Mouse (Mus musculus) neutrophil, adult 5-6 weeks (primary cell): ENCODE results near the gene Trir. TPM values are rescaled to one million over a fixed set of nuclear protein-coding genes. Genes with fewer than 3 reads are reported as not detected.

ENCODE experiments used
- ATAC-seq: fragments of 151-379, 151-347 bp; 2 replicates; pipeline ENCODE4 v1.8.0; 2017; ENCODE audit warnings: mild to moderate bottlenecking, moderate TSS enrichment; ENCODE audit not compliant: insufficient number of reproducible peaks, poor library complexity, low FRiP score, severe bottlenecking; ENCODE audit errors: extremely low read depth
- total RNA-seq: library from RNA; stranded (forward); fragments of 200-1000 nt; gene quantifications from 2 replicates; pipeline ENCODE4 v1.2.3, GENCODE M21; 2017

Trir gene
- total RNA-seq, 1 experiment from 2014 or later: 124 TPM

- ATAC-seq: no peak
These were observed 46.5 kb downstream of the Trir start for GRCm38 (mm10) chr8:85073041-85073612.

DNA sequence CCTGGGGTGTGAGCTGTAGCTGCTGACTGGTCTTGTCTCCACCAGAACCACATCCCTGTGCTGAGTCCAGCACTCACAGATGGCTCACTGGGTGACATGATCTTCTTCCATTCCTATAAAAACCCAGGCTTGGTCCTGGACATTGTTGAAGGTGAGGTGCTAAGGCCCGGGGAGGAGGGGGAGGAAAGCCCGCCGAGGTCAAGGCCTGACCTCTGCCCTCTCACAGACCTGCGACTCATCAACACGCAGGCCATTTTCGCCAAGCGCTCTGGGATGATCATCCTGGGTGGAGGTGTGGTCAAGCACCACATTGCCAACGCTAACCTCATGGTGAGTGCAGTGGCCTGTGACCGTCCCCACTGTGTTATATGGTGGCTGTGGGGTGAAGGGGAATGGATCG lies 47.5 kb downstream of the Trir start:
- no peak for ATAC-seq

- ATAC-seq: no peak
These were observed 48.0 kb downstream of the Trir start for GRCm38 (mm10) chr8:85074617-85075016.

DNA sequence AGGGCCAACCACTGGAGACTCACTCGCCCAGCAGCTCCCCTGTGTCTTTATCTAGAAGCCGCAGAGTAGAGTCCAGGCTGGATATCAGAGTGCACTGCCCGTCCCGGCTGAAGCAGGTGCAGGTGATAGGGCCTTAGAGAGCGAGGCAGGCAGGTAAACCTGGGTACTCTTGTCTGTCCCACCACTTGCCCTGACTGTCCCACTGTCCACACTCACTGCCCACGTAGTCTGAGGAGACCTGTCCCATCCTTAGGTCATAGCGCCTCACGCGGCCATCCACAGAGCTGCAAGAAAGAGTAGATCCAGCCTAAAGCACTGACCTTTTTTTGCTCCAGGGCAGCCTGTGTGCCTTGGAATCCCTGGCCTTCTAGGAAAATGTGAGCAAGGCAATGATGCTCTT lies 49.4 kb downstream of the Trir start:
- no peak for ATAC-seq

DNA sequence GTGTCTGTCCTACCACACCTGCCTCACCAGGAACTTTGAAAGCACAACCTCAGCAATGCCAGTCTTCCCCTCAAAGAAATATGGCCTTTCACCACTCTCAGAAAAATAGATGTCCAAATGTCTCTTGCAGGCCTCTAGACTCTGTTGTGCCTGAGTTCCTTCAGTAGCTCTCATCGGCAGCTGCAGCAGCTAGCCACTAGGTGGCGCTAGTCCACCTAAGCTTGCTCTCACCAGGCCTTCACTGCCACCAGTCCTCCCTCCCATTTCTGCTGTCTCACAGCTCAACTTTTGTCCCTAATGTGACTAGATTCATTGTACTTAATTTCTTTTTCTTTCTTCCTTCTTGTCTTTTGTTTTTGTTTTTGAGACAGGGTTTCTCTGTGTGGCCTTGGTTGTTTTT lies 50.4 kb downstream of the Trir start:
- ATAC-seq: peak; percentile 77

Other genes with a start within 250 kb of the Trir start
- gene Nfix, start 226.5 kb upstream of the Trir start, total RNA-seq: 1.7 and 3.4 TPM in 2 replicates
- 4.5 and 5.5 TPM in 2 replicates for gene Dand5, start 204.0 kb upstream of the Trir start, total RNA-seq
- gene Gadd45gip1, start 195.3 kb upstream of the Trir start, total RNA-seq: 14.1 and 16.7 TPM in 2 replicates
- 46.6 and 57.8 TPM in 2 replicates for gene Rad23a, start 186.2 kb upstream of the Trir start, total RNA-seq
- gene Calr, start 179.9 kb upstream of the Trir start, total RNA-seq: 690 and 751 TPM in 2 replicates
- 50.7 and 56.2 TPM in 2 replicates for gene Farsa, start 169.8 kb upstream of the Trir start, total RNA-seq
- 4.4 and 5.5 TPM in 2 replicates for gene Syce2, start 154.7 kb upstream of the Trir start, total RNA-seq
- 21.0 and 21.5 TPM in 2 replicates for gene Gcdh, start 132.9 kb upstream of the Trir start, total RNA-seq
- not detected in 2 replicates for gene Klf1, start 124.9 kb upstream of the Trir start, total RNA-seq
- 31.7 and 34.7 TPM in 2 replicates for gene Dnase2a, start 118.3 kb upstream of the Trir start, total RNA-seq
- gene Mast1, start 89.5 kb upstream of the Trir start, total RNA-seq: 0.12 and 0.23 TPM in 2 replicates
- not detected in 2 replicates for gene Rtbdn, start 79.8 kb upstream of the Trir start, total RNA-seq
- not detected in 2 replicates for gene Gm49661, start 57.4 kb upstream of the Trir start, total RNA-seq
- gene Prdx2, start 57.2 kb upstream of the Trir start, total RNA-seq: 92.5 and 96.9 TPM in 2 replicates
- 26.5 and 36.0 TPM in 2 replicates for gene Rnaseh2a, start 57.1 kb upstream of the Trir start, total RNA-seq
- gene Junb, start 48.1 kb upstream of the Trir start, total RNA-seq: 867 and 1,013 TPM in 2 replicates
- gene Hook2, start 36.2 kb upstream of the Trir start, total RNA-seq: 8.6 and 12.0 TPM in 2 replicates
- not detected in 2 replicates for gene Best2, start 12.3 kb upstream of the Trir start, total RNA-seq
- 38.9 and 43.1 TPM in 2 replicates for gene Asna1, start 1.5 kb upstream of the Trir start, total RNA-seq
- 16.9 TPM in 2 replicates for gene Tnpo2, start 10.1 kb downstream of the Trir start, total RNA-seq
- 6.3 and 7.9 TPM in 2 replicates for gene Fbxw9, start 33.2 kb downstream of the Trir start, total RNA-seq
- not detected in 2 replicates for gene Gm5741, start 41.2 kb downstream of the Trir start, total RNA-seq
- gene Dhps, start 44.9 kb downstream of the Trir start, total RNA-seq: 41.9 and 48.2 TPM in 2 replicates
- 22.0 and 23.6 TPM in 2 replicates for gene Wdr83os, start 53.9 kb downstream of the Trir start, total RNA-seq
- 15.8 and 17.6 TPM in 2 replicates for gene Wdr83, start 54.5 kb downstream of the Trir start, total RNA-seq
- gene Man2b1, start 56.4 kb downstream of the Trir start, total RNA-seq: 192 and 197 TPM in 2 replicates
- not detected in 2 replicates for gene Zfp791, start 96.3 kb downstream of the Trir start, total RNA-seq
- gene Cks1brt, start 125.1 kb downstream of the Trir start, total RNA-seq: not detected in 2 replicates
- not detected in 2 replicates for gene Olfr371, start 199.2 kb downstream of the Trir start, total RNA-seq